Mouse (Mus musculus) CD4-positive, CD25-positive, alpha-beta regulatory T cell (primary cell): Measurements from ENCODE around the gene Slc25a39. TPM values are rescaled to one million over a fixed set of nuclear protein-coding genes. Genes with fewer than 3 reads are reported as not detected.

ENCODE experiments used
- polyA plus RNA-seq: library from polyadenylated mRNA; unstranded; fragments of 100-300 nt; shearing (Covaris generic); gene quantifications from one replicate; pipeline ENCODE4 v1.2.1, GENCODE M21; 2017

Gene Slc25a39
- 84.5 TPM for polyA plus RNA-seq

GRCm38 (mm10) chr11:102407834-102408215 is at the start of gene Slc25a39:
Gene Slc25a39 (minus strand): TSS chr11:102407946.

DNA sequence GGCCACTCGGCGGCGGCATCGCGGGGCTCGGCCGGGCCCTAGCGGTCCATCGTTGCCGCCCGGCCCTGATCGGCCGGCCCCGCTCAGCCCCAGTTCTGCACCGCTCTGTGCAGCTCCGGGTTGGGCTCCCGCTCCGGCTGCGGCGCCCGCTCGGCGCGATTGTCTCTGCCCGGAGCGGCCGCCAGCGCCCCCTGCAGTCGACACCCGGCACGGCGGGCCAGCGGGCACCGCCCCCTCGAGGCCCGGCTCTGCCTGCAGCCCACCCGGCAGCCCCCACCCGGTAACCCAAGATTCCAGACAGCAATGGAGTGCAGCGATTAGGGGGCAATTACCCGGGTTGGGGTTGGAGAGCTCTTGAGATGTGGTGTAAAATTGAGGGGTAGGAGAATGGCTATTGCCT is 39.8 kb upstream of the Slc25a39 start, which contains the start of gene Fam171a2:
Gene Fam171a2 (minus strand): TSS at position 186 of the 400 bp plus-strand sequence.

DNA sequence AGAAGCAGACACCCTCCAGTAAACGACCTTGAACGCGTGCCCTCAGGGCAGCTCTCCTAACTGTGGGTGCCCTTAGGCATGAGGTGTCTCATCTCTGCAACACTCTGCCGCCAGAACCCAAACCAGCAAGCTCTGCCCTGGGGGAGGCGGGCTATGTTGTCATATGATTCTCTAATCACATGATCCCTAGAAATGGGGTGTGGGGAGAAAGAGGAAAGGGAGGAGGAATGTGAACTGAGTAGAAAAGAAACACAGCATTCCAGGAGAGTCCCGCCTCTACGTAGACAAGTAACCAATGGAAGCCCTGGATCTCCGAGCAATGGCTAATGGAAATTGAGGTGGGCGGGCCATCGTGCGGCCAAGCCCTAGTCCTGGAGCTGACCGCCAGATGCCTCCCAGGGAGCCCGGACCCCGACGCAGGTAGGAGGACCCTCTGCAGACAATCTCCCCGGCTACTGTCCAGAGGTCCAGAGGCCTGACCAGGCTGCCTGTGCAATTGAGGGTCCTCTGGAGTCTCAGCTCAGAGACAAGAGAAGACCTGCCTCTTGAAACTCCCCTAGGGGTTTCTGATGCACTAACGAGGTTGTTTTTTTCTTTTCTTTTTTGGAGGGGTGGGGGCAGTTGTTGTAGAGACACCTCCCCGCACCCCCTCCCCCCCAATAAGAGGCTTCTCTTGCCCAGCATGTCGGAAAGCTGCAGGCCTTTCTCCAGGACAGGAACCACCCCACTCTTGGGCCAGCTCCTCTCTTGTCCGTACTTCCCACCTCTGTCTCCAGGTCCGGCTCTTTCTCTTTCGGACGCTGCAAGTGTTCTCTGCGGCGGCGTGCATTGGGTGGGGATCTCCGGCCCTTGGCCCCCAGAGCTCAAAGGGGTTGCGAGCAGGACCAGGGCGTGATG is 22.6 kb upstream of the Slc25a39 start, which contains the start of gene Grn:
Gene Grn (plus strand): TSS at position 195 of the 897 bp plus-strand sequence.

DNA sequence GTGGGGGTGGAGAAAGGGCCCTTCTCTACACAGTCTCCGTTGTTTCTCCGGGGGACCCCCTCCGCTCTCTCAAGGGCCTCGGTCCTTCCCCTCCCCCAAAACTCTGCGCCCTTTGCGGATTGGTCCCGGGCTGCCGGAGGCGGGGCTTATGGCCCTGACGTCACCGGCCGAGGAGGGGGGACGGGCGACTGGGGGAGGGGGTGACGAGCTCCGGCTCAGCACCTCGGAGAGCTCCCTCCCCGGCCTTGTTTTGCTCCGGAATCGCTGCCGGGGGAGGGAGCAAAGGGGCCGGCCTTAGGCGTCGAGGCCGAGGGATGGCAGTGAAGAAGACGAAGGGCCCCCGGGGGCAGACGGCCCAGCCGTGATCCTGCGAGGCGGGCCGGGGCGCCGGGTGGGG is 14.5 kb downstream of the Slc25a39 start, which contains the start of gene Rundc3a:
Gene Rundc3a (plus strand): TSS at position 166 of the 397 bp plus-strand sequence.

GRCm38 (mm10) chr11:102366103-102366502 is 41.6 kb downstream of the Slc25a39 start, which contains the start of gene Slc4a1:
Gene Slc4a1 (minus strand): TSS chr11:102366203.

Other genes with a start within 250 kb of the Slc25a39 start
- 74.0 TPM for gene Lsm12, start 222.7 kb downstream of the Slc25a39 start, polyA plus RNA-seq
- 40.2 TPM for gene G6pc3, start 218.3 kb downstream of the Slc25a39 start, polyA plus RNA-seq
- 34.6 TPM for gene Hdac5, start 177.8 kb downstream of the Slc25a39 start, polyA plus RNA-seq
- 0.25 TPM for gene BC030867, start 159.1 kb downstream of the Slc25a39 start, polyA plus RNA-seq
- gene Asb16, start 139.2 kb downstream of the Slc25a39 start, polyA plus RNA-seq = not detected
- 60.1 TPM for gene Tmub2, start 123.0 kb downstream of the Slc25a39 start, polyA plus RNA-seq
- gene Atxn7l3, start 111.3 kb downstream of the Slc25a39 start, polyA plus RNA-seq = 19.2 TPM
- gene Ubtf, start 88.2 kb downstream of the Slc25a39 start, polyA plus RNA-seq = 138 TPM
- gene Slc4a1, start 41.7 kb downstream of the Slc25a39 start, polyA plus RNA-seq = 0.13 TPM
- 28.6 TPM for gene Rundc3a, start 14.5 kb downstream of the Slc25a39 start, polyA plus RNA-seq
- gene Grn, start 22.4 kb upstream of the Slc25a39 start, polyA plus RNA-seq = 35.7 TPM
- gene Fam171a2, start 39.7 kb upstream of the Slc25a39 start, polyA plus RNA-seq = not detected
- gene Itga2b, start 62.2 kb upstream of the Slc25a39 start, polyA plus RNA-seq = 1.3 TPM
- 66.8 TPM for gene Gpatch8, start 148.4 kb upstream of the Slc25a39 start, polyA plus RNA-seq
- gene Gm11627, start 171.5 kb upstream of the Slc25a39 start, polyA plus RNA-seq = not detected
- not detected for gene Fzd2, start 196.4 kb upstream of the Slc25a39 start, polyA plus RNA-seq